Mouse (Mus musculus) embryo, embryonic 9.5 days (tissue): Measurements from ENCODE around the gene Stk39.
"Not testable (repeated sequence)": the region's sequence is repeated elsewhere in the genome, so short reads cannot be mapped to it uniquely, and the experiment has no call there.

Experiments used
- DNase-seq: peaks from one replicate; pipeline ENCODE4 v3.0.0-alpha.2; 2017; ENCODE audit errors: extremely low spot score

Stk39 gene

DNA sequence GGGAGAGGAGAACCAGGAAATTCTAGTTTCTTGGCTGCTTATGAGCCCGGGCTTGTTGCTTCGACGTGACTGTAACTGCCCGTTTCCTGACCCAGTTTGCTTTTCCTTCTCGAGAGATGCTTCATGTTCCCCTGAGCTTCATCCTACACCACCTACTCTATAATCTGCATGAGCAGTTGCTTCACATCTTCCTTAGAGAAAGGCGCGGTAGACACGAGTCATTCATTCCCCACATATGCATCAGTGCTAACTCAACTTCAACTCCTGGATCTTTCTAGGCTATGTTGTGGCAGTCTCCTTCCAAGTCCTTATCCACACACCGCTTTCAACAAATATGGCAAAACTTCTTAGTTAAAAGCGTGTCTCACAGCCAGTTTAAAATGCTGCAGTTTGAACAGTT, 184.0 kb downstream of the Stk39 start:
- DNase-seq: no peak

- DNase-seq: no peak
These were observed 187.7 kb downstream of the Stk39 start for GRCm38 (mm10) chr2:68284391-68284790.

DNA sequence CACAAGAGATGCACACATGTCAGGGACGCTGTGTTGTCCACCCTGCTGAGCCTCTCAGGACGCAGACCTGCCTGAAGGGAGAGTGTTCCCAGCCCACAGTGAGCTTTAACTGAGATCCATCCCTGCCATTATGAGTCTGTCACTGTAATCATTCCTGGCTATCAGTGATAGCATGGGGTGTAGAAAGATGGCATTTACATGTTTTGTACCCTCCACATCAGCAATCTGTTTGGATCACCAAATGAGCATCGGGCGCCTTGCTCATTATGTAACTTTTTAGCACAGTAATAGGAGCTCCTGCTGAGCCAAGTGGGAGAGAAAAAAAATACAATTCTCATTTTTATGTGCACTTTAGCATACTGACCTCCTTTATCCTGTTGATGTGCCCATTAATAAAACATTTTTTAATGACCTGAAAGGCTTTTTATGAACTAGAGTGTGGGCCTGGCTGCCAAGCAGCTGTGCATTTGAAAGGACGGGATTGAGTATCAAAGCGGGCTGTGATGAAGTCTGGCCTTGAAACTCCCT, 189.0 kb downstream of the Stk39 start:
- no peak for DNase-seq

DNA sequence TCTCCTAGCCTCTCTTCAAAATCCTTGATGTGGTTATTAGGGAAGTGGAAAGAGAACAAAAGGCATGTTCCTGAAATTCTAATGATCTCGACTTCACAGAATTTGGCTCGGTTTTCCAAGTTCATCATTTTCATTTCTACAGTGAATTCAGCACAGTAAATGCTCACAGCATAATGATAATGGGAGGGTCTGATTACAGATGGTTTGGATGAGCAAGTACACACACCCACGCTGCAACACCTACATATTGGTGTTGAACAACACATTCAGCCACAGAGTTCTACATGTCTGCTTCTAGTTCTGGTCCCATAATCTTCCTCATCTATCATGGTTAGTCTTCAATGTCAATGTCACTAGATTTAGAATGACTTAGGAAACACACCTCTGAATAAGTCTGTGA, 190.5 kb downstream of the Stk39 start:
- DNase-seq: no peak

DNA sequence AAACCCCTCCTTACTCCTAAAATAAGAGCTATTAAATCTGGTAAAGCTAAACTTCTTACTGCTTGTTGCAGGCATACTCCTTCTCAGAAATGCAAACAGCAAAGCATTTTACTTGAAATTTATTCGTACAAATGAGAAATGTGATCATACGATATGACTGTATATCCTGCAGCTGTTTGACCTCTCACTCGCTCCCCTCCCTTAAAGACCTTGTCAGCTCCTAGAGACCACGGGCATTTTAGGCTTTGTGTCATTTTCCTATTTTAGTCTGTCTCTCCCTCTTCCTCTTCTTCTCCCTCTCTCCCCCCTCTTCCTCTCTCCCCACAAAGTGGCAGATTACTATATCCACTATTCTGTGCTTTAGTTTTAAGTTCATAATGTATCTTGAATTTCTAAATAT, 200.8 kb downstream of the Stk39 start:
- no peak for DNase-seq

DNA sequence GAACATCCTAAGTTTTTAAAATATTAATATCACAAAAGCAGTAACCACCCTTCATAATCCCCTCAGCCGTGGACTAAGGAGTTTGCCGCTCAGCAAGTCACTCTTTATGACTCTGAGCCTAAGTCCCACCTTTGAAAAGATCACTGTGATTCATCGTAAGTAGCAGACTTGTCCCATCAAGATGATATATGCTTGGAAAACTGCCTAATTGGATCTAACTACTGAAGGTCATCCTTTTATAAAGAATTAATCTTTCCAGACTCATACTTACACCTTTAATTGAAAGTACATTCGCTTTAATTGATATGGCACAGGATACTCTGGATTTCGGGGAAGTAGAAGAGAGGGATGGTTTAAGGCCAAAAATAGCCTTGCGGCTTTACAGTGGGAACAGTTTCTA, 201.2 kb downstream of the Stk39 start:
- no peak for DNase-seq

- no peak for DNase-seq
These were observed 202.4 kb downstream of the Stk39 start for GRCm38 (mm10) chr2:68269646-68270045.

GRCm38 (mm10) chr2:68264826-68265225, 207.2 kb downstream of the Stk39 start:
- DNase-seq: no peak

GRCm38 (mm10) chr2:68260911-68261310, 211.2 kb downstream of the Stk39 start:
- DNase-seq: no peak

- DNase-seq: no peak
These were observed 214.5 kb downstream of the Stk39 start for GRCm38 (mm10) chr2:68257571-68257970.

DNA sequence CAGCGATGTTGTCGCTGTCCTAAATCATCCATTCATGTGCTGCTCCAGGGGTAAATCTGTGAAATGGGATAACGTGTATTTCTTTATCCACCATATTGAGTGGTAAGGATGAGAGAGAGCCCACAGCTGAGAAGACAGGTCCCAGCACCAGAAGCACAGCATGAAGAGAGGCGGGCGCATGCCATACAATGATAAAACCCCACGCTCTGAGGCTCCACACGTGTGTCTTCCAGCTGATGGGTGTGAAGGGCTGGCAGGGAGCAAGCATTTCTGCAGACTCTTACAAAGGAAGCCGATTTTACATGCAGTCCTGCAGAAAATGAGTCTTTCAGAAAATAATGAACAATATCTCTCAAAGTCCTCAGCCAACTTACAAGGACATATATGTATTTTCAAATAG, 215.6 kb downstream of the Stk39 start:
- no peak for DNase-seq

DNA sequence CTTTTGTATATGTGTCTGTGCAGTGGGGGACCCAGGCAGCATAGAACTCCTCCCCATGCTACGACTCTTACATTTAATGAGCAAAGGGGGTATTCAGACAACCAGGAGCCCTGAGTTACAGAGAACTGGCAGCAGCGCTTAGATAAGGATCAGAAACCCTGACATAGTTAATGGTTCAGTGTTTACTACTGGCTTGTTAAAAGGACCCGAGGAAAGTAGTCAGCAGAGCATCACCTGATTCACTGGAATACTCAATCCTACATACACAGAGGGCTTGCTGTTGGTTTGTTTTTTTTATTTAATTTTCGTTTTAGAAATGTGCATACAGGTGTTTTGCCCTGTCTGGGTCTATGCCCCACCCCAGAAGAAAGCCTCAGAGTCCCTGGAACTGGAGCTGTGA, 217.3 kb downstream of the Stk39 start:
- DNase-seq: no peak

GRCm38 (mm10) chr2:68253222-68253621, 218.8 kb downstream of the Stk39 start:
- no peak for DNase-seq

GRCm38 (mm10) chr2:68252048-68252758, 219.9 kb downstream of the Stk39 start:
- no peak for DNase-seq

- DNase-seq: no peak
These were observed 221.2 kb downstream of the Stk39 start for GRCm38 (mm10) chr2:68250897-68251296.

- DNase-seq: no peak
These were observed 222.1 kb downstream of the Stk39 start for GRCm38 (mm10) chr2:68249855-68250424.

- no peak for DNase-seq
These were observed 225.8 kb downstream of the Stk39 start for GRCm38 (mm10) chr2:68246284-68246683.

DNA sequence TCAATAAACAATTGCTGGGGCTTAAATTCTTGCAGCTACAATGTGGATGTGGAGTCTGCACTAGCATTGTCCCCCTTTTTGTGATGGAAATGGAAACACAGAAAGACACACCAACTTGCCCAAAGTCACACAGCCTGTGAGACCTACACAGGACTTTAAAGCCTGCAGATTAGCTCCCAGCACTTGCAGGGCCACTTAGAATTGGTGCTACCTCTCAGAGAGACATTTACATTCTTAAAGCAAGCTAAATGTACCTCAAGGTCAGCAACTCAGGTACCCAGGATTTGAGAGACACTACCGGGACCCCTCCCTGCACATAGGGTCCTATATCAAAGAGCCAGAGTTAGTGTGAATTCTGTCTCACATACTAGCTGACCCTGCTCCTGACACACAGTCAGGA, 227.5 kb downstream of the Stk39 start:
- DNase-seq: no peak

GRCm38 (mm10) chr2:68243879-68244553, 228.1 kb downstream of the Stk39 start:
- no peak for DNase-seq

DNA sequence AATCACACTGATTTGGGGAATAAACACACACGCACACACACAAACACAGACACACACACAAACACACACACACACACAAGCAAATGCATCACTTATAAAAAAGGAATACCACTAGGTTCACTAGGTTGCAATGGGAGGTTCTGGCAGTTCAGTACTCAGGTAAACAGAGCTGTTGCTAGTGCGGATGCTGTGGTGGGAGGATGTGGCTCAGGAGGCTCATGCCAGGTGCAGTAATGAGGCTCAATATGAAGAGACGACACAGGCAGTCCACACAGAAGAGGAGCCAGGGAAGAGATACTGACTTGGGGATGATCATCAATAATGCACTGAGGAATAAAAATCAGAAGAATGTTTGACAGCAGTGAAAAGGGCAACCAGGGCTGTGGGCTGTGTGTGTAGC, 228.8 kb downstream of the Stk39 start:
- DNase-seq: no peak

DNA sequence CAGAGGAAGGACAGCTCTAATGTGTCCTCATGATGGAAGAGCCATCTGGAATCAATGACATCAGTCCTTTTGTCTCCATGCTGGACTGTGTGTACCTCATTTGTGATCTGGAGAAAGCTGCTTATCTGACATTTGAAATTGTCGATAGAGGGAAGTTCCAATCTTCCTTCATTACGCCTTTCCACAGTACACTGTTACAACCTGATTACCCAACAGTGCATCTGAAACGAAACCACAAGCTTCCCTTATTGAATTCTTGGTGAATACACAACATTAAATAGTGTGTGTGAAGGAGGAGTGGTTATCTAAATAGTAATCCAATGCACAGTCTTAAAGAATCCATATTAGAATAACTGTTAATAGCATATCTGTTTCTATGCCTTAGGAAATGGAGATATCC, 230.0 kb downstream of the Stk39 start:
- DNase-seq: no peak

DNA sequence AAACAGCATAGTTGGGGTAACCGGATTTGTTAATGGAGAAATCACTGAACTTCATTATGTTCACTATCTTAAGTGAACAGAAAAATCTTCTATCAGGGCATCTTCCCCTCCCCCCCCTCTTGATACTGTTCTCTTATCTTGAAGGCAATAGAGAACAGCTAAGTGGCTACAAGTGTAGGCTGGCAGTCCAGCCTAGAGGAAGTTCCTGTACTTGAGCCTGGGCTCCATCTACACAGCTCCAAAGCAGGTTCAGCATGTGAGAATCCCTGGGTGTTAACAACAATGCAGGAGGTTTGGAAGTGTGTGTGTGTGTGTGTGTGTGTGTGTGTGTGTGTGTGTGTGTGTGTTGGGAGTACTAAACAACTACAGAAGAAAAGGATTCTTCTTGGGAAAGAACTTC, 230.4 kb downstream of the Stk39 start:
- DNase-seq: no peak

- DNase-seq: not testable (repeated sequence)
These were observed 232.7 kb downstream of the Stk39 start for GRCm38 (mm10) chr2:68239415-68239814.
